8 mouse cellular contexts compared by ENCODE assay signal in the genomic region with DNA sequence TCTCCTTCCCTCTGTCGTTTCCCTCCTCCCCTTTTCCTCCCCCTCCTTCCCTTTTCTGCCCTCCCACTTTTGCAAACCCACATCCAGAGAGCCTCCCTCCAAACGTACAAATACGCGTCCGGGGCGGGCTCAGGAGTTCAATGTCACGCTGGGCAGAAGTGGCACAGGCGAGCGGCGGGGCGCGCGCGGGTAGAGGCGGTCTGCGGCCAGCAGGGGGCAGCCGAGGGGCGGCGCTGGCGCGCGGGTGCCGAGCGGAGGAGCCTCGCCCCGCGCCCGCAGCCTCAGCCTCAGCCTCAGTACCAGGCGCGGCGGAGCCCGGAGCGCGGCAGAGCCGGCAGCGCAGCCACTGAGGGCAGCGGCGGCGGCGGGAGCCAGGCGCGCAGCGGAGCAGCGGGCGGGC. TPM values are rescaled to one million over a fixed set of nuclear protein-coding genes. Genes with fewer than 3 reads are reported as not detected.
A peak's percentile ranks its signal among the peaks of the same experiment; 100 is the strongest.
DNase-seq lines count a peak whose midpoint lies in the region; ATAC-seq lines count a peak whose summit lies in the region.
"Had no signal": no experiment of that assay in that cellular context is flagged by ENCODE, and none has a peak within 500 bp of the region (broad histone marks: within the 10 kb centered on the region; RNA-seq: fewer than 3 reads in every experiment).

A gene (plus strand): TSS at position 140 of the 400 bp plus-strand sequence.

- H3K27ac ChIP-seq in limb, embryonic 11.5 days (replicated peaks; ENCODE audit: low read depth, low read length), result no peak within 1 kb of the TSS
- H3K27ac ChIP-seq in midbrain, embryonic 12.5 days (replicated peaks), result no peak within 1 kb of the TSS

- no peaks in the 10 kb centered on the region for H3K36me3 ChIP-seq in limb, embryonic 11.5 days (ENCODE audit: control insufficient read depth, insufficient read depth, low read length)
- no peaks in the 10 kb centered on the region for H3K36me3 ChIP-seq in midbrain, embryonic 12.5 days

- H3K4me2 ChIP-seq in limb, embryonic 11.5 days (ENCODE audit: low read depth, severe bottlenecking), result peak within 1 kb of the TSS; percentile 94
- H3K4me2 ChIP-seq in midbrain, embryonic 12.5 days (replicated peaks), result peak within 1 kb of the TSS; percentile 95

- ATAC-seq in granulocyte monocyte progenitor cell, adult 5-6 weeks (replicated peaks; ENCODE audit: poor library complexity, severe bottlenecking), result peak; percentile 93
- ATAC-seq in limb, embryonic 11.5 days (ENCODE audit: insufficient number of reproducible peaks, low FRiP score, low TSS enrichment, low read depth), result peak; percentile 93
- peak; percentile 99 for ATAC-seq in midbrain, embryonic 12.5 days (ENCODE audit: low FRiP score, low read depth)

- peak; percentile 84 for DNase-seq in adrenal gland, postnatal 25 days
- DNase-seq in embryo, embryonic 9.5 days (ENCODE audit: extremely low spot score), result peak; percentile 82
- DNase-seq in kidney, adult 18-20 months, result peak; percentile 63
- DNase-seq in limb, embryonic 11.5 days (ENCODE audit: low spot score), result peak; percentile 86
- DNase-seq in spleen, adult 18-20 months, result peak; percentile 8 to 17

- H3K4me1 ChIP-seq in limb, embryonic 11.5 days (ENCODE audit: control insufficient read depth, insufficient read depth, low read length), result peaks cover 5% of the 10 kb centered on the region; the same call in 1 of the 2 replicates
- peaks cover 14% of the 10 kb centered on the region for H3K4me1 ChIP-seq in midbrain, embryonic 12.5 days

- peaks cover 20% of the 10 kb centered on the region for H3K27me3 ChIP-seq in limb, embryonic 11.5 days (ENCODE audit: control insufficient read depth, insufficient read depth, low read length)
- H3K27me3 ChIP-seq in midbrain, embryonic 12.5 days, result peaks cover 27% of the 10 kb centered on the region

- under 1% methylated on average over 32 of the region's 45 CpGs for WGBS in limb, embryonic 11.5 days
- 0% methylated on average over 17 of the region's 45 CpGs for WGBS in midbrain, embryonic 12.5 days

- H3K9me3 ChIP-seq in limb, embryonic 11.5 days (ENCODE audit: control insufficient read depth, low read length), result no peaks in the 10 kb centered on the region
- no peaks in the 10 kb centered on the region for H3K9me3 ChIP-seq in midbrain, embryonic 12.5 days

- H3K4me3 ChIP-seq in limb, embryonic 11.5 days (ENCODE audit: low read depth, low read length), result peak within 1 kb of the TSS; percentile 49
- peak within 1 kb of the TSS; percentile 57 for H3K4me3 ChIP-seq in midbrain, embryonic 12.5 days

- H3K9ac ChIP-seq in limb, embryonic 11.5 days (ENCODE audit: low read length), result no peak within 1 kb of the TSS
- peak within 1 kb of the TSS; percentile 61 for H3K9ac ChIP-seq in midbrain, embryonic 12.5 days (replicated peaks)

RNA-seq across cellular contexts. Expression of the gene that starts here (rescaled TPM):
- total RNA-seq in adrenal gland, postnatal 25 days (2021), result 0.06 TPM in 1 of 2 replicates, not detected in the other
- total RNA-seq in granulocyte monocyte progenitor cell, adult 5-6 weeks (2014; fragmentation: Nextera tagmentation), result not detected in 2 replicates
- total RNA-seq in granulocyte monocyte progenitor cell, adult 5-6 weeks (2017), result not detected in 2 replicates
- 0.05 and 0.06 TPM in 2 replicates for polyA plus RNA-seq in limb, embryonic 11.5 days (2014; fragmentation: Nextera tagmentation; extraction: Ambion mirVana)
- 0.09 and 0.10 TPM in 2 replicates for polyA plus RNA-seq in midbrain, embryonic 12.5 days (2016; fragmentation: Nextera tagmentation; extraction: Ambion mirVana)
- total RNA-seq: neutrophil, adult 5-6 weeks had no signal

Comparison
In these comparisons a context has a peak if more than half of its experiments do, and no peak if none do; other contexts are left out.
1. Peak in DNase-seq in adrenal gland, postnatal 25 days; RNA of the gene not detected or under 1 TPM.
2. Peak in ATAC-seq in granulocyte monocyte progenitor cell, adult 5-6 weeks; RNA of the gene not detected or under 1 TPM.
3. Peak in DNase-seq, ATAC-seq, H3K4me3 ChIP-seq and H3K4me2 ChIP-seq in limb, embryonic 11.5 days; RNA of the gene not detected or under 1 TPM.
4. Peak in ATAC-seq, H3K4me3 ChIP-seq, H3K9ac ChIP-seq and H3K4me2 ChIP-seq in midbrain, embryonic 12.5 days; RNA of the gene not detected or under 1 TPM.
5. DNase-seq: peak in every context shown above with its lines; median percentile 86 in limb, embryonic 11.5 days; 84 in adrenal gland, postnatal 25 days; 82 in embryo, embryonic 9.5 days; 63 in kidney, adult 18-20 months; 12 in spleen, adult 18-20 months.